Mouse (Mus musculus) ovary, adult 18-20 months (tissue): ENCODE results near the gene Gpn3.
A peak's percentile ranks its signal among the peaks of the same experiment; 100 is the strongest.

Experiments used
- DNase-seq: peaks from one replicate; pipeline ENCODE4 v3.0.0; 2022; ENCODE audit warnings: low spot score, mixed read lengths

Gpn3 gene

DNA sequence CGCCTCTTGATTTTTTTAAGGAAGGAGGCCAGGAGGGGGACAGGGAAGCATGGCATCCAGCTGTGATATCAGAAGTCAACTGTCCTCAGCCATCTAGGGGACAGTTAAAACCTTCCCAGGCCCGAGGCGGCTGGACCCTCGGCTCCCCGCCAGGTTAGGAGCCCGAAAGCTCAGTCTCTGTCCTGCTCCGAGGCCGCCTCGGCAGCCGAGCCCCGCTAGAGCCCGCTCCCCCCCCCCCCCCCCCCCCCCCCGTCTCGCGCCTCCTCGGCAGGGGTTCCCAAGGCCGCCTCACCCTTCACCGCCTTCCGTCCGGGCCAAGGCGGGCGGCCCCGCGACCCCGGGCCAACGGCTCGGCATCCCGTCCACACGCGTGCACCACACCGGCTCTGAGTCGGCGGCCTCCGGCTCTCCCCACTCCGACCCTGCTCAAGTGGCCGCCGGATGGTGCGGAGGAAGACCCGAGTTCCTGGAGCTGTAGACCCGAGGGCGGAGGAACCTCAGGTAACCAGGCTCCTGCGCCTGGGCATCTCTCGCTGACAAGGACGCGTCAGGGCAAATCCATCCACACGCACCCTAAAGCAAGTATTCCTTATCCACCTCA, at the start of gene Gpn3:
Gene Gpn3, plus strand, starts transcription at position 286 of the 601 bp plus-strand sequence.
- DNase-seq = peak; percentile 18

GRCm38 (mm10) chr5:122323523-122323922, 48.2 kb upstream of the Gpn3 start:
- no peak for DNase-seq

GRCm38 (mm10) chr5:122324608-122325431, 46.9 kb upstream of the Gpn3 start:
- DNase-seq = no peak

- no peak for DNase-seq
Measured at GRCm38 (mm10) chr5:122325477-122325876, 46.2 kb upstream of the Gpn3 start.

- DNase-seq = no peak
Measured at GRCm38 (mm10) chr5:122327283-122327682, 44.4 kb upstream of the Gpn3 start.

DNA sequence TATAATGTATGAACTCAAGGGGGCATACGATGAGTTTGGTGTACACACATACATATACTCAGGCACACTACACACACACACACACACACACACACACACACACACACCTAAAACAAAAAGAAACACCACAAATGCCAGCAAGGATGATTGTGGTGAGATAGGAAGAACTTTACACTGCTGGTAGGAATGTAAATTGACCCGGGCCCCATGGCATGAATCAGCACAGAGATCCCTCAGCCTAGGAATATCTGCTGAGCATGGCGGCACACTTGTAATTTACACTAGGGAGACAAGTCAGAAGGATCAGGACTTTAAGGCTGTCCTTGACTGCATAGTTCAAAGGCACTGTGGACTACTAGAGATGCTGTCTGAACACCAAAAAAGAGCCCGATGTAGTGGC, 41.4 kb upstream of the Gpn3 start:
- no peak for DNase-seq

GRCm38 (mm10) chr5:122334682-122335081, 37.0 kb upstream of the Gpn3 start:
- DNase-seq = no peak

DNA sequence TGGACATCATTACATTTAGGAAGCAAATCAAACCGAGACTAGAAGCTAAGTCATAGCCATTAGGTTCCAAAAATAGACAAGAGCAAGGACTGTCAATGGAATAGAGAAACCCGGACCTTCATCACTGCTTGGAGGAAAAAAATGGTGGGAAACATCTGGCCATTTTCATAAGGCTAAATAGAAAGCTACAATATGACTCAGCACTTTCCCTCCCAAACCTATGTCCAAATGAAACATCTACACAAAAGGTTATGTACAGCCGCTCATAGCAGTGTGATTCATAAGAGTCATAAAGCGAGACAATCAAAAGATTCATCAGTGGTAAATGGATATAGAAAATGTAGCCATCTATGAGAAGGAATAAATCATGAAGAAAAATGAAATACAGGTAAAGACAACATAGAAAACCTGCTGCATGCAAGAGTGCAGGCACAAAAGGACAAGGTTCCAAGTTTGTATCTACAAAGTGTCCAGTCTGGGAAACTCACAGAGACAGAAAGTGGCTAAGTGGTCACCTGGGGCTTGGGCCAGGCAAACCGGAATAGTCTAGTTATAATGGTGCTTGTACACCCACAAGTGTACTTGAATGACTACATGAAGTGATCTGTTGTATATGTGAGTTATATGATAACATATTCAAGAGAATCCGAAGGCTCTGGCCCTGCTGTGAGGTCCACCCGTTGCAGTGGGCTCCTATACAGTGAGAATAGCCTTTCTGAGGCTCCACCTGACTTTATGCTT, 35.0 kb upstream of the Gpn3 start:
- no peak for DNase-seq

- DNase-seq = no peak
Measured at GRCm38 (mm10) chr5:122342874-122343273, 28.8 kb upstream of the Gpn3 start.

DNA sequence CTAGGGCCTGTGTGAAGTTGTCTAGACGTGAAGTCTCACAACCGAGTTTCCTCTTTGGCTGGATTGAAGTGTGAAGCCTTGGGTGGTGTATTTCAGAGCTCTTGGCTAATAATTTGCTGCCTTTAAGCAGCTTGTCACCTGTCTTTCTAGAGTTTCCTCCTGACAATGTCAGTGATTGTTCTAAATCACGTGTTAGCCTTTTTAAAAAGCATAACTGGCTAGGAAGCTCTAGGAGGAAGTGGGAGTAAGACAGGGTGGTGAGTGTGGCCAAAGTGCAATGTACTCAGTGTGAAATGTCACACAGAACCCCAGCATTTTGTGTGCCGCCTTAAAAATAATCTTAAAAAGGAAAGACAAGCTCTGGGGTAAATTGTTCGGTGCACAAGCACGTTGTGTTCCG, 27.9 kb upstream of the Gpn3 start:
- DNase-seq = no peak

DNA sequence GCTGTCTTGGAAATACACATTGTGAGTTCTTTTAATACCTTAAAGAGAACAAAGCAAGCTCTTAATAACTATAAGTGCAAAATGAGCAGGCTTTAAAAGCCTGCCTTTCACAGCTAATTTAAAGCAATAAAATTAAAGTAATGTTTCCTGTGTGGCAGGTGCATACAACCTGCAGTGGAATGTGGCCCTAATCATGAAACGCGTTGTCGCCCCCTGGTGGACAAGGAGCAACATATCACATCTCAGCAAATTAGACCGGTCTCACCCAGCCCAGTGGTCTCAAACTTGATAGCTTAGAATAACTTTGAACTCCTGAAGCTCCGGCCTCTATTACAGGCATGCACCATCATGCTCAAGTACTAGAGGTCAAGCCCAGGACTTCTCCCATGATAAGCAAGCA, 27.4 kb upstream of the Gpn3 start:
- DNase-seq = peak; percentile 39

- DNase-seq = no peak
Measured at GRCm38 (mm10) chr5:122345777-122346176, 25.9 kb upstream of the Gpn3 start.

GRCm38 (mm10) chr5:122353807-122354491, 17.7 kb upstream of the Gpn3 start, which contains the start of the genes Rad9b and Vps29:
Rad9b (minus strand) TSS chr5:122354233.
Vps29 (plus strand) TSS chr5:122354369.
- peak; percentile 95 for DNase-seq

GRCm38 (mm10) chr5:122354492-122355067, 17.1 kb upstream of the Gpn3 start:
- no peak for DNase-seq

DNA sequence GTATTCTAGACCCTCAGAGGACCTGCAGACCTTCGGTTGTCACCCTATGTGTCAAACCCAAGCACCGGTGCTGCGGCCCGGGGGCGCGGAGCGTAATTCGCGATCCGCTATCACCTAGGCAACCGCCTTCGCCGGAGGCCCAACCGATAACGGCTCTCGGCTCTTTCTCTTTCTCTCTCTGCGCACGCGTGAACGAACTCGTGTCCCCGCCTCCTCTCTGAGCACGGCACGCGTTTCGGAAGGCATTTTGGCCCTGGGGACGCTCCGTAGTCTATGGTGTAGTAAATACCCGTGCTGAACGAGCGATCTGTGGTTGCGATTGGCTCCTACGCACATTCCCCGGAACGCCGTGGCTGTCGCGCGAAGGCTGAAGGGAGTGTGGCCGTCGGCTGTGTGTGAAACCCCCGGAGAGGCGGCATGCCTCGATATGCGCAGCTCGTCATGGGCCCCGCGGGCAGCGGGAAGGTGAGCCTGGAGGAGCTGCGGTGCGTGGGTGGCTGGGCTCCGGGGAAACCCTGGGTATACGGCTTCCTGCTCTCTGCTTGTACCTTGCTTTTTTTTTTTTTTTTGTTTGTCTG, 605 bp downstream of the Gpn3 start, which contains the start of gene Fam216a:
Gene Fam216a, minus strand, starts transcription at position 173 of the 578 bp plus-strand sequence.
- peak; percentile 98 for DNase-seq

- DNase-seq = no peak
Measured at GRCm38 (mm10) chr5:122372878-122373277, 1.2 kb downstream of the Gpn3 start.

DNA sequence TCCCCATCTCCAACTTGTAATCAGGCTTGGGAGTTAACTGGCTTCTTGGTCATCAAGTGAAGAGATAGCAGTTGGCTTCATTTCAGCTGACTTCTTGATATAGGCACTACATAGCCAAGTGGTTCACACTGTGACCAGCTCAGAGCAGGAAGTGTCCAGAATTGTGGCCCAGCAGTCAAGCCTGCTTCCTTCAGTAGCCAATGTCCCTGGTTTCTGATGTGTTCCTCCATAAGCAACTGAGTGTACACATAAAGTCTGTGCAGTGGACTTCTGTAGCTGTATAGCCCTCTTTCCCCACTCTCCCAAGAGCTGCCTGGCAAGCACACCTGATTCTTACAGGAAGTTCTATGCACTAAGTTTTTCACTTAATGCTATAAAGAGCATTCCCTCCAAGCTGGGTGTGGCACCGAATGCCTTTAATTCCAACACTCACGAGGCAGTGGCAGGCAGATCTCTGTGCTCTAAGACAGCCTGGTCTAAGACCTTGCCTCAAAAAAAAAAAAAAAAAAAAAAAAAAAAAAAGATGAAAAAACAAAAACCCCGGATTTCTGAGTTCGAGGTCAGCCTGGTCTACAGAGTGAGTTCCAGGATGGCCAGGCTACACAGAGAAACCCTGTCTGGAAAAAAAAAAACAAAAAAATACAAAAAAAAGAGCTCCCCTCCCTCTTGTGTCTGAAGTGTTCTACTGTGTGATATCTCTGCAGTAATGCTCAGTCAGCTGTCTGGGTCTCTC, 5.6 kb downstream of the Gpn3 start:
- DNase-seq = no peak

GRCm38 (mm10) chr5:122378171-122378570, 6.5 kb downstream of the Gpn3 start:
- no peak for DNase-seq

DNA sequence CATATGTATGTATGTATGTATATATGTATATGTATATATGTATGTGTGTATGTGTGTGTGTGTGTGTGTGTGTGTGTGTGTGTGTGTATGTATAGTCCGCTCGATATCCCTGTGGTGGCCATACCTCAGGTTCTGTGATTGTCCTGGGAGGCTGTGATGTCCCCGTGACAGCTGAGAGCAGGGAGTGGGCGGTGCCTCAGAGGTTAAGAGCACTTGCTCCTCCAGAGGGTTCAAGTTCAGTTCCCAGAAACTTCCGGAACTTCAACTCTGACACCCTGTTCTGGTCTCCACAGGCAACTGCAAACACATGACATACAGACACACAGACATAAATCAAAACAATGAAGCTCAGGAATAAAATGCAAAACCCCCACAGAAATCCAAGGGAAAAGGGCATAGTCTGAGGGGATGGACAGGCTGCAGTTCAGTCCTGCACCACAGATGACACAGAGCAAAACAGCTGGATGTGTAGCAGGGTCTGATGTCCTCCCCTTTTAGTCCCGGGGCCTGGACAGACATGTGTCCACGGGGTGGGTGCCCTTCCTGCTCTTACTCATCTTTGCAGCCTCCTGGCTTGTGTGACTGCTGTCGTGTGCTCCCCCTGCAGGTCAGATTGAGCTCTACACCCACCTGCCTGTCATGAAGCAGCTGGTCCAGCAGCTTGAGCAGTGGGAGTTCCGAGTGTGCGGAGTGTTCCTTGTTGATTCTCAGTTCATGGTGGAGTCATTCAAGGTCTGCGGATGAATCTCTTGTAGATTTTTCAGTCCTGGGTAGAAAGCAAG, 7.9 kb downstream of the Gpn3 start:
- no peak for DNase-seq

GRCm38 (mm10) chr5:122390006-122390405, 18.3 kb downstream of the Gpn3 start:
- no peak for DNase-seq
